Mouse (Mus musculus): ENCODE results near the gene Tarm1.

Tarm1 gene

GRCm38 (mm10) chr7:3440526-3440925 lies 61.9 kb downstream of the Tarm1 start:
- DNase-seq: peak; percentile 35 to 51

GRCm38 (mm10) chr7:3439984-3440383 lies 62.4 kb downstream of the Tarm1 start:
- no peak for DNase-seq

- DNase-seq: peak; percentile 25 to 45
Observed at GRCm38 (mm10) chr7:3437941-3438340, 64.5 kb downstream of the Tarm1 start.

Measured in cerebellum, postnatal 10 days (tissue).